Mouse (Mus musculus) limb, embryonic 11.5 days (tissue): Measurements from ENCODE around the gene A630076J17Rik. TPM values are rescaled to one million over a fixed set of nuclear protein-coding genes. Genes with fewer than 3 reads are reported as not detected.
A peak's percentile ranks its signal among the peaks of the same experiment; 100 is the strongest.

Source experiments
- ATAC-seq: fragments of 200-750 bp; cut with Nextera tagmentation; 2 replicates; pipeline ENCODE4 v1.8.0; 2017; ENCODE audit warnings: low read depth; ENCODE audit not compliant: insufficient number of reproducible peaks, low FRiP score, low TSS enrichment
- DNase-seq: peaks from one replicate; pipeline ENCODE4 v3.0.0-alpha.2; 2015; ENCODE audit warnings: low spot score
- H3K27ac ChIP-seq: fragments of 300-500 bp; sonication (generic); replicated peaks from 2 replicates; pipeline ENCODE4 v1.5.1; 2014; ENCODE audit warnings: low read depth, mild to moderate bottlenecking, low read length
- H3K27me3 ChIP-seq: fragments of 300-500 bp; sonication (generic); 2 replicates; pipeline ENCODE4 v1.6.1; 2014; ENCODE audit warnings: mild to moderate bottlenecking, low read length, mixed read lengths; ENCODE audit not compliant: control insufficient read depth, insufficient read depth
- H3K36me3 ChIP-seq: fragments of 300-500 bp; sonication (generic); 2 replicates; pipeline ENCODE4 v1.6.1; 2014; ENCODE audit warnings: mild to moderate bottlenecking, low read length, moderate library complexity, mixed read lengths; ENCODE audit not compliant: control insufficient read depth, insufficient read depth
- H3K4me1 ChIP-seq: fragments of 300-500 bp; sonication (generic); 2 replicates; pipeline ENCODE4 v1.6.1; 2014; ENCODE audit warnings: low read length, mixed read lengths; ENCODE audit not compliant: control insufficient read depth, insufficient read depth
- H3K4me2 ChIP-seq: fragments of 300-500 bp; sonication (generic); 2 replicates; pipeline ENCODE4 v1.6.1; 2014; ENCODE audit warnings: low read depth, mild to moderate bottlenecking, moderate library complexity; ENCODE audit not compliant: severe bottlenecking
- H3K4me3 ChIP-seq: fragments of 300-500 bp; sonication (generic); 2 replicates; pipeline ENCODE4 v1.5.1; 2014; ENCODE audit warnings: low read depth, low read length
- H3K9ac ChIP-seq: fragments of 300-500 bp; sonication (generic); 2 replicates; pipeline ENCODE4 v1.6.1; 2014; ENCODE audit warnings: mild to moderate bottlenecking, low read length
- H3K9me3 ChIP-seq: fragments of 300-500 bp; sonication (generic); 2 replicates; pipeline ENCODE4 v1.6.1; 2016; ENCODE audit warnings: low read length; ENCODE audit not compliant: control insufficient read depth
- WGBS: fragments of 180-500 bp; shearing (Covaris S2); extraction: QIAGEN DNeasy Blood & Tissue Kit; methylation state at CpG from one replicate; pipeline ENCODE4 v1.1.7; 2014; 5-methylcytosine and 5-hydroxymethylcytosine counted together
- polyA plus RNA-seq: library from polyadenylated mRNA; unstranded; fragments of >200 nt; fragmentation: Nextera tagmentation; extraction: Ambion mirVana; gene quantifications from 2 replicates; pipeline ENCODE4 v1.2.1, GENCODE M21; 2014

A630076J17Rik gene
- polyA plus RNA-seq, 1 experiment from 2014 or later: not detected

DNA sequence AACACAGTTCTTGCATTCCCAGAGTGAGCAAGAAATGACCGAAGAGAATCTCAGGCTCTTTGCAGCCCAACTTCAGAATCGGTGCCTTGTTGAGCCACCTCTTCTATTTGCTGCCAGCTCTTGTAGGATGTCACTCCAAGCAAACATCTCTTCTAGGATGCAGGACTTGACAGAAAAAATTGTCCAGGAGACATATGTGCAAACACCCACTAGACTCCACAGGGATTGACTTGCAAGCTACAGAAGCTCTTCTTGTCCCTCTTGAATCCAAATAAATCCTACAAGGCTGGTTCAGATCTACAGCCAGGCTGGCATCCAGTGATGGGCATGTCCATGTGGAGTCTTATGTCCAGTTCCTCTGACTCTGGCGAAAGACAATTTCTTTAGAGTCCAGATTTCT, 26.0 kb upstream of the A630076J17Rik start:
- no peaks in the 10 kb centered on the region for H3K27me3 ChIP-seq
- no peak overlapping the region for H3K9ac ChIP-seq
- no peak overlapping the region for H3K27ac ChIP-seq
- no peaks in the 10 kb centered on the region for H3K36me3 ChIP-seq
- H3K4me3 ChIP-seq: no peak overlapping the region
- ATAC-seq (no peak), DNase-seq (no peak)
- H3K9me3 ChIP-seq: no peaks in the 10 kb centered on the region
- H3K4me1 ChIP-seq: no peaks in the 10 kb centered on the region
- 88% methylated on average over 3 of the region's 3 CpGs for WGBS
- H3K4me2 ChIP-seq: no peak overlapping the region

DNA sequence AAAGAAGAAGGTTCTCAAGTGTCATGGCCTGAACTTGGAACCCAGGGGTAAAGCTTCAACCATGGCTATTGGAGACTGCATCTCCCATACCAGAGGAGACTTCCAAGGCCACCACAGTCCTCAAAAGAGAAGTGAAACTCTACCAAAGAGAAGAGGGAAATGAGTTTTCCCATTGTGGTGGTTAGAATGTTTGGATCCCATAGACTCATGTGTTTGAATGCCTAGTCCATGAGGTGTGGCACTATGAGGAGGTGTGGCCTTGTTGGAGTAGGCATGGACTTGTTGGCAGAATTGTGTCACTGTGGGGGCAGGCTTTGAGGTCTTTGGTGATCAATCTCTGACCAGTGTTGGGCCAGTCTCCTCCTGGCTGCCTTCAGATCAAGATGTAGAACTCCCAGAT, 25.2 kb upstream of the A630076J17Rik start:
- Histone ChIP-seq H3K4me2 (no peak overlapping the region), H3K4me1 (no peaks in the 10 kb centered on the region), H3K9me3 (no peaks in the 10 kb centered on the region), H3K27ac (no peak overlapping the region), H3K36me3 (no peaks in the 10 kb centered on the region), H3K4me3 (no peak overlapping the region), H3K27me3 (no peaks in the 10 kb centered on the region), H3K9ac (no peak overlapping the region)
- no peak for ATAC-seq
- no peak for DNase-seq

DNA sequence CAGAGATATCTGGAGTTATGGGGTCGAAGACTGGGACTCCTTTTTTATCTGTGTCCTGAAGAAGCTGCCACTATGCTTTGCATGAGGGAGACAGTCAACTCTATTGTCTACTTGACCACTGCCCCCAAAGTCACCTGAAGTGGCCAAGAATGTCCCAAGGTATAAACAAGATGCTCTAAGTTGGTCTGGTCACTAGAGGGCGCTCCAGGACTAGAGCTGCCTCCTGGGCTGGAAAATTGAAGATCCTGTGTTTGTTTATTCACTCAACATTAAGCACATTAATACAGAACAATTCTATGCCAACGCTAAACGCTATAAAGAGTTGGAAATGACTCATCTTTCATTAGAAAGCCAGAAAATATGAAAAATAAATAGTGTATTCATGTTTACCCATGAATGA, 24.4 kb upstream of the A630076J17Rik start:
- H3K9me3 ChIP-seq: no peaks in the 10 kb centered on the region
- H3K9ac ChIP-seq: no peak overlapping the region
- no peak overlapping the region for H3K4me3 ChIP-seq
- ATAC-seq (no peak), DNase-seq (peak; percentile 84)
- 12% methylated on average over 4 of the region's 4 CpGs for WGBS
- H3K4me2 ChIP-seq: no peak overlapping the region
- H3K27me3 ChIP-seq: no peaks in the 10 kb centered on the region
- H3K4me1 ChIP-seq: no peaks in the 10 kb centered on the region
- no peaks in the 10 kb centered on the region for H3K36me3 ChIP-seq
- no peak overlapping the region for H3K27ac ChIP-seq

DNA sequence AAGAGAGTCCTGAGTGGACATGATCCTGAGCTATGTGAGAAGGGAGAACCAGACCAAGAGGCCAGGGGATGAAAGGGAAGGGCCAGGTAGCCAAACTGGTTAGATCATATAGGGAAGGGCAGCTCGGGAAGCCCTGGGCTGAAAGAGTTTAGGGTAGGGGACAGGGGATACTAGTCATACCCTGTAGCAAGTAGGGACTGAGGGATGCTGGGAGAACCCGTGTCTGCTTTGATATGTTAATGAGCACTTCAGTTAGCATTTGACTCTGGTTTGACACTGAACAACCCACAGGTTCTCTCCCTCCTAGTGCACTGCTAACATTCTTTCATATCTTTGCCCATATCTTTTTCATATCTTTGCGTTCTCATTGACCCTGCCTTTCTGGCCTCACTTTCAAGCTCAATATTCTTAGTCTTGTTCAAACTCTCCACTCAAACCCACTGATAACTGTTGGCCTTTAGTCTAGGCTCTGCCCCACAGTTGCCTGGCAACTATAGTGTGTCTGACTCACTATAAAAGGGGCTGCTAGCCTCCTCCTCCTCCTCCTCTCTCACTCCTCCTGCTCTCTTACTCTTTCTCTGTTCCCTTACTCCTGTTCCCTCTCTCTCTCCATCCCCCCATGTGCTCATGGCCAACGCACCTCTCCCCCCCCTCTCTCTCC, 23.8 kb upstream of the A630076J17Rik start:
- Histone ChIP-seq H3K9me3 (no peaks in the 10 kb centered on the region), H3K4me3 (no peak overlapping the region), H3K27ac (no peak overlapping the region), H3K4me1 (no peaks in the 10 kb centered on the region), H3K27me3 (no peaks in the 10 kb centered on the region), H3K36me3 (no peaks in the 10 kb centered on the region), H3K4me2 (no peak overlapping the region), H3K9ac (no peak overlapping the region)
- DNase-seq: no peak
- no peak for ATAC-seq
- WGBS: 57% methylated on average over 4 of the region's 4 CpGs

DNA sequence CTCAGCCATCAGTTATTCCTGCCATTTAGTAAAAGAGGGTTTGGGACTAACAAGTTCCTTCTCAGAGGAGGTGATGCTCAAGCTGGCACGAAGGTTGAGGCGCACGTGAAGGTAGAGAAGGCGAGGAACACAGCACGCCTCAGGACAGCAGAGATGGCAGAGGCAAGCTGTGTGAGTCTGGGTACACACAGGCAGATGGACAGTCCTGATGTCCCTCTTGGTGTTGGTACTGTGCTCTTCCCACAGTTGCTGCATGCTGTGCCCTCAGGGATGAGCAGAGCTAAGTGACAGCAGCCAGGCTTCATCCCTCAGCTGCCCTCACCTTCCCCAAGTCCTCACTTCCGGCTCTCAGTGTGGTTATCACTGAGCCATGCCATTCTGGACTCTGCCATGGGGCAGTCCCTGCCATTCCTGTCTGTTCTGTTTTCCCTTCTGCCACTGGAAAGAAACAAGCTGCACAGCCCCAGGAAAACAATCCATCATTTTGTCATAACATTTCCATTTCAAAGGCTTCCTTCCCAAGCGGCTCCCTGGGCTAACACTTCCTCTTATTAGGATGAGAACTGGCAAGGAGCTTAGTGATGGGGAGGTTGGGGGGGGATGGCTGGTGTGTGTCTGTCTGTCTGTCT, 22.7 kb upstream of the A630076J17Rik start:
- Histone ChIP-seq H3K9ac (no peak overlapping the region), H3K27me3 (no peaks in the 10 kb centered on the region), H3K4me2 (no peak overlapping the region), H3K27ac (no peak overlapping the region), H3K4me1 (no peaks in the 10 kb centered on the region), H3K36me3 (no peaks in the 10 kb centered on the region), H3K4me3 (no peak overlapping the region), H3K9me3 (no peaks in the 10 kb centered on the region)
- DNase-seq (no peak), ATAC-seq (no peak)
- WGBS: 66% methylated on average over 7 of the region's 7 CpGs

- H3K27me3 ChIP-seq: no peaks in the 10 kb centered on the region
- no peaks in the 10 kb centered on the region for H3K4me1 ChIP-seq
- no peak overlapping the region for H3K4me3 ChIP-seq
- DNase-seq (no peak), ATAC-seq (no peak)
- no peaks in the 10 kb centered on the region for H3K9me3 ChIP-seq
- 78% methylated on average over 5 of the region's 5 CpGs for WGBS
- H3K4me2 ChIP-seq: no peak overlapping the region
- H3K27ac ChIP-seq: no peak overlapping the region
- H3K9ac ChIP-seq: no peak overlapping the region
- no peaks in the 10 kb centered on the region for H3K36me3 ChIP-seq
These were observed 15.8 kb upstream of the A630076J17Rik start for GRCm38 (mm10) chr3:107214606-107215005.

- H3K36me3 ChIP-seq: no peaks in the 10 kb centered on the region
- no peak overlapping the region for H3K4me3 ChIP-seq
- no peaks in the 10 kb centered on the region for H3K4me1 ChIP-seq
- H3K9ac ChIP-seq: no peak overlapping the region
- no peak overlapping the region for H3K4me2 ChIP-seq
- H3K9me3 ChIP-seq: no peaks in the 10 kb centered on the region
- no peak for DNase-seq
- ATAC-seq: no peak
- no peaks in the 10 kb centered on the region for H3K27me3 ChIP-seq
- no peak overlapping the region for H3K27ac ChIP-seq
- WGBS: 73% methylated on average over 8 of the region's 8 CpGs
These were observed 13.9 kb upstream of the A630076J17Rik start for GRCm38 (mm10) chr3:107216400-107217100.

DNA sequence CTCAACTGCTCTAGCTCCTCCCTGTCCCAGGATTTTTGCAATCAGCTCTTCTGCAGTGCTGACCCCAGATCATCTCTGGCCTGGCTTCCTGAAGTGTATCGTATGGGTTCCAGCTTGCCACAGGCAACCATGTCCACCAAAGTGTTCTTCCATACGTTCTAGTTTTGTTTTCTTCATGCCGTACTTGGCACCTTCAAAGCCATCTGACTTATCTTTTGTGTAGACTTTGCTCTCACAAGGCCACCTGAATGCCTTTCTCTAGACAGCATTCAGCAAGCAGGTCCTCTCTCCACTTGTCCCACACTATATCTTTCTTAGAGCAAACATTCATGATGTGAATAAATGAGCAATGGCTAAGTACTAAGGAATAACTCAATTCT, 13.3 kb upstream of the A630076J17Rik start:
- Histone ChIP-seq H3K27me3 (no peaks in the 10 kb centered on the region), H3K36me3 (no peaks in the 10 kb centered on the region), H3K27ac (no peak overlapping the region), H3K9ac (no peak overlapping the region), H3K9me3 (no peaks in the 10 kb centered on the region), H3K4me3 (no peak overlapping the region), H3K4me2 (no peak overlapping the region), H3K4me1 (no peaks in the 10 kb centered on the region)
- 91% methylated on average over 3 of the region's 3 CpGs for WGBS
- DNase-seq: no peak
- no peak for ATAC-seq
